Mouse (Mus musculus): Measurements from ENCODE around the gene Sympk. TPM values are rescaled to one million over a fixed set of nuclear protein-coding genes. Genes with fewer than 3 reads are reported as not detected.

The Sympk gene
- polyA plus RNA-seq, 1 experiment from 2014 or later = 30.4 TPM

- H3K27ac ChIP-seq (replicated peaks) = no peak overlapping the region
- no peak overlapping the region for H3K4me2 ChIP-seq
- WGBS = 76% methylated on average over 1 of the region's 1 CpGs
- ATAC-seq (ENCODE audit: low read depth) = no peak
- H3K4me3 ChIP-seq = no peak overlapping the region
- H3K36me3 ChIP-seq = no peaks in the 10 kb centered on the region
- no peak overlapping the region for H3K9ac ChIP-seq
- peaks cover 11% of the 10 kb centered on the region for H3K27me3 ChIP-seq
- no peaks in the 10 kb centered on the region for H3K9me3 ChIP-seq
- peaks cover 19% of the 10 kb centered on the region for H3K4me1 ChIP-seq (replicated peaks)
Observed at GRCm38 (mm10) chr7:19100290-19100689, 76.1 kb downstream of the Sympk start.

DNA sequence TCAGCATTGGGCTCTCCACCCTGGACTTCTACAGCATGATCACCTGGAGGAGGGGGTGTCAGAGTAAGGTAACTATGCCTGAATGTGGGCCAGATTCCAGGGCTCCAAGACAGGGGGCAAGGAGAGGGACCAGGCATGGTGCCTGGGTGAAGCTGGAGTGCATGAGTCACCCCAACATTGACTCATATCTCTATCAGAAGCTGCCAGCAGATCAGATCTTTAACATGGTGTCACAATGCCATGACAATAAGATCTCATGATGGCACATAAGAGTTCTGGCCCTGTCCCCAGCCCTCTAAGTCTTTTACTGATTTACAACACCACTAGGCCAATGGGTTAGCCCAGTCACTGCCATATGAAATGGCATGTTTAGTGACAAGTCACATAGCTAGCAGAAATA lies 79.6 kb downstream of the Sympk start:
- no peaks in the 10 kb centered on the region for H3K27me3 ChIP-seq
- ATAC-seq (ENCODE audit: low read depth) = no peak
- H3K36me3 ChIP-seq = no peaks in the 10 kb centered on the region
- no peaks in the 10 kb centered on the region for H3K4me1 ChIP-seq (replicated peaks)
- H3K4me3 ChIP-seq = no peak overlapping the region
- H3K4me2 ChIP-seq = no peak overlapping the region
- no peak overlapping the region for H3K9ac ChIP-seq
- no peaks in the 10 kb centered on the region for H3K9me3 ChIP-seq
- H3K27ac ChIP-seq (replicated peaks) = no peak overlapping the region

Small RNA genes lying within 50 kb of the gene (microRNA-seq; reads per million reads assigned to microRNA genes)
- gene Mir3100 = not detected

Other genes with a start within 250 kb of the Sympk start
- not detected in 2 replicates for gene Psg19, start 225.9 kb upstream of the Sympk start, polyA plus RNA-seq (2015; fragmentation: Nextera tagmentation; extraction: Ambion mirVana)
- not detected in 2 replicates for gene Psg17, start 202.8 kb upstream of the Sympk start, polyA plus RNA-seq (2015; fragmentation: Nextera tagmentation; extraction: Ambion mirVana)
- gene Mill2, start 184.4 kb upstream of the Sympk start, polyA plus RNA-seq (2015; fragmentation: Nextera tagmentation; extraction: Ambion mirVana) = 0.17 and 0.59 TPM in 2 replicates
- 12.6 and 12.8 TPM in 2 replicates for gene Pglyrp1, start 153.0 kb upstream of the Sympk start, polyA plus RNA-seq (2015; fragmentation: Nextera tagmentation; extraction: Ambion mirVana)
- gene Ccdc61, start 114.0 kb upstream of the Sympk start, polyA plus RNA-seq (2015; fragmentation: Nextera tagmentation; extraction: Ambion mirVana) = 19.7 and 23.0 TPM in 2 replicates
- 9.7 and 10.7 TPM in 2 replicates for gene Nova2, start 98.5 kb upstream of the Sympk start, polyA plus RNA-seq (2015; fragmentation: Nextera tagmentation; extraction: Ambion mirVana)
- gene Nanos2, start 37.0 kb upstream of the Sympk start, polyA plus RNA-seq (2015; fragmentation: Nextera tagmentation; extraction: Ambion mirVana) = 0.56 TPM in 2 replicates
- gene Mypop, start 33.1 kb upstream of the Sympk start, polyA plus RNA-seq (2015; fragmentation: Nextera tagmentation; extraction: Ambion mirVana) = 5.8 and 7.4 TPM in 2 replicates
- 28.4 and 29.9 TPM in 2 replicates for gene Irf2bp1, start 20.3 kb upstream of the Sympk start, polyA plus RNA-seq (2015; fragmentation: Nextera tagmentation; extraction: Ambion mirVana)
- gene Foxa3, start 839 bp upstream of the Sympk start, polyA plus RNA-seq (2015; fragmentation: Nextera tagmentation; extraction: Ambion mirVana) = 0.13 and 0.14 TPM in 2 replicates
- not detected in 2 replicates for gene Rsph6a, start 30.3 kb downstream of the Sympk start, polyA plus RNA-seq (2015; fragmentation: Nextera tagmentation; extraction: Ambion mirVana)
- 25.1 and 26.0 TPM in 2 replicates for gene Dmwd, start 51.9 kb downstream of the Sympk start, polyA plus RNA-seq (2015; fragmentation: Nextera tagmentation; extraction: Ambion mirVana)
- gene Dmpk, start 59.5 kb downstream of the Sympk start, polyA plus RNA-seq (2015; fragmentation: Nextera tagmentation; extraction: Ambion mirVana) = 10.5 and 10.7 TPM in 2 replicates
- 2.5 and 3.2 TPM in 2 replicates for gene Six5, start 70.2 kb downstream of the Sympk start, polyA plus RNA-seq (2015; fragmentation: Nextera tagmentation; extraction: Ambion mirVana)
- gene Gm4969, start 94.0 kb downstream of the Sympk start, polyA plus RNA-seq (2015; fragmentation: Nextera tagmentation; extraction: Ambion mirVana) = 2.1 and 2.3 TPM in 2 replicates
- gene Fbxo46, start 95.5 kb downstream of the Sympk start, polyA plus RNA-seq (2015; fragmentation: Nextera tagmentation; extraction: Ambion mirVana) = 17.7 and 18.1 TPM in 2 replicates
- gene Qpctl, start 124.9 kb downstream of the Sympk start, polyA plus RNA-seq (2015; fragmentation: Nextera tagmentation; extraction: Ambion mirVana) = 21.7 and 22.2 TPM in 2 replicates
- gene Snrpd2, start 125.3 kb downstream of the Sympk start, polyA plus RNA-seq (2015; fragmentation: Nextera tagmentation; extraction: Ambion mirVana) = 108 and 118 TPM in 2 replicates
- gene Gipr, start 141.8 kb downstream of the Sympk start, polyA plus RNA-seq (2015; fragmentation: Nextera tagmentation; extraction: Ambion mirVana) = 1.3 and 1.4 TPM in 2 replicates
- gene Eml2, start 152.0 kb downstream of the Sympk start, polyA plus RNA-seq (2015; fragmentation: Nextera tagmentation; extraction: Ambion mirVana) = 6.8 and 8.1 TPM in 2 replicates
- gene Gpr4, start 188.2 kb downstream of the Sympk start, polyA plus RNA-seq (2015; fragmentation: Nextera tagmentation; extraction: Ambion mirVana) = 2.0 and 2.6 TPM in 2 replicates
- 38.7 and 39.9 TPM in 2 replicates for gene Opa3, start 204.0 kb downstream of the Sympk start, polyA plus RNA-seq (2015; fragmentation: Nextera tagmentation; extraction: Ambion mirVana)
- gene Vasp, start 247.4 kb downstream of the Sympk start, polyA plus RNA-seq (2015; fragmentation: Nextera tagmentation; extraction: Ambion mirVana) = 41.2 and 46.3 TPM in 2 replicates

Measured in neural tube, embryonic 13.5 days (tissue).